Mouse (Mus musculus): ENCODE results near the gene H2-Ob.

H2-Ob gene

GRCm38 (mm10) chr17:34285848-34286247 is 47.1 kb downstream of the H2-Ob start:
- DNase-seq (ENCODE audit: low spot score), result peak; percentile 30

GRCm38 (mm10) chr17:34286501-34286900 is 47.8 kb downstream of the H2-Ob start:
- DNase-seq (ENCODE audit: low spot score), result no peak

GRCm38 (mm10) chr17:34286999-34287398 is 48.3 kb downstream of the H2-Ob start:
- DNase-seq (ENCODE audit: low spot score), result no peak

- DNase-seq (ENCODE audit: low spot score), result peak; percentile 81
Observed at GRCm38 (mm10) chr17:34287648-34288047, 48.9 kb downstream of the H2-Ob start, which contains the start of gene H2-Aa. TSS of gene H2-Aa (minus strand) at chr17:34287823.

- no peak for DNase-seq (ENCODE audit: low spot score)
Observed at GRCm38 (mm10) chr17:34288131-34288530, 49.4 kb downstream of the H2-Ob start.

- DNase-seq (ENCODE audit: low spot score), result peak; percentile 95
Observed at GRCm38 (mm10) chr17:34291609-34292008, 52.9 kb downstream of the H2-Ob start.

- no peak for DNase-seq (ENCODE audit: low spot score)
Observed at GRCm38 (mm10) chr17:34292570-34292969, 53.9 kb downstream of the H2-Ob start.

GRCm38 (mm10) chr17:34293533-34293932 is 54.8 kb downstream of the H2-Ob start:
- no peak for DNase-seq (ENCODE audit: low spot score)

- no peak for DNase-seq (ENCODE audit: low spot score)
Observed at GRCm38 (mm10) chr17:34294249-34294648, 55.5 kb downstream of the H2-Ob start.

GRCm38 (mm10) chr17:34295307-34295706 is 56.6 kb downstream of the H2-Ob start:
- no peak for DNase-seq (ENCODE audit: low spot score)

GRCm38 (mm10) chr17:34295891-34296794 is 57.4 kb downstream of the H2-Ob start:
- DNase-seq (ENCODE audit: low spot score), result peak; percentile 89

- DNase-seq (ENCODE audit: low spot score), result no peak
Observed at GRCm38 (mm10) chr17:34299356-34299755, 60.7 kb downstream of the H2-Ob start.

- DNase-seq (ENCODE audit: low spot score), result no peak
Observed at GRCm38 (mm10) chr17:34300071-34300470, 61.4 kb downstream of the H2-Ob start.

- DNase-seq (ENCODE audit: low spot score), result no peak
Observed at GRCm38 (mm10) chr17:34300691-34301566, 62.2 kb downstream of the H2-Ob start.

GRCm38 (mm10) chr17:34301670-34302190 is 63.0 kb downstream of the H2-Ob start:
- DNase-seq (ENCODE audit: low spot score), result no peak

- no peak for DNase-seq (ENCODE audit: low spot score)
Observed at GRCm38 (mm10) chr17:34303789-34304188, 65.1 kb downstream of the H2-Ob start.

All from embryo, embryonic 10.5 days (tissue).